Mouse (Mus musculus): ENCODE data around the gene Kif1c. TPM values are rescaled to one million over a fixed set of nuclear protein-coding genes. Genes with fewer than 3 reads are reported as not detected.

Kif1c gene
- total RNA-seq (2017): 27.3 to 30.6 TPM (median 30.3 TPM) in 3 replicates

DNA sequence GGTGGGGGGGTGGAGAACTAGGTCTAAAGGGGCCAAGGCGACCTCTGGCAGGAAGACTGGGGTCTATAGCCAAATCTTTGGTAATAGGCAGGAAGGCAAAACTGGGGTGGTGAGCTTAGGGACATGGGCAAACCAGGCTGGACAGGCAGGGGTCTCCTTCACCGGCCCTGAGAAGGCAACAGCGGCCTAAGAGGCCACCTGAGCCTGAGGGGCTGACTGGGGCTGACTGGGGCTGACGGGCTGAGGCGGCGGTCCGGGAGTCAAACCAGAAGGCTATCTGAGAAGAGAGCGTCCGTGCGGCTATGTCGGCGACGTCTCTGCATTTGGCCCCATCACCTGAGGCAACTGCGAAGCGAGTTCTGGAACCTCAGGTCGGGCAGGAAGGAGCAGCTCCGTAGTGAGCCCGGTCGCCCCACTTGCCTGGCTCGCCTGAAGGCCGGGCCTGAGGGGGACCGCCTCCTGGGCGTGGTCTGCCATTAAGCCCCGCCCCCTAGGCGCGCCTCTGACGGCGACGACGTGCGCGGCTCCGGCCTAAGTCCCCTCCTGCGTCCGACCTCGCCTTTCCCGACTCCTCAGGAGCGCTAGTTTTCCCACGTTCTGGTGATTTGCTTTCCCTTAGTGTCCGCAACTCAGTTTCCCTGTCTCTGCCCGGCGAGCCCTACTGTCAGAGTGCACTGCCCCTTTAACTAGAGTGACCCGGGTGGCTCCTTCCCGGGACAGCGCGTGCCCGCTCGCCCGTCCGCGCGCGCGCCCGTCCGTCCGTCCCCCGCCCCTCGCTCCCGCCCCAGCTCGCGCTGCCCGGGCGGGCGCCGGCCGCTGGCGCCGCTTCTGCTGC, at the start of gene Kif1c, which contains the start of gene Inca1:
TSS of gene Kif1c (plus strand) at position 827 of the 835 bp plus-strand sequence.
TSS of gene Inca1 (minus strand) at position 434 of the 835 bp plus-strand sequence.
- ATAC-seq (replicated peaks; ENCODE audit: insufficient number of reproducible peaks, low FRiP score, low TSS enrichment, poor library complexity, severe bottlenecking): peak; percentile 94

DNA sequence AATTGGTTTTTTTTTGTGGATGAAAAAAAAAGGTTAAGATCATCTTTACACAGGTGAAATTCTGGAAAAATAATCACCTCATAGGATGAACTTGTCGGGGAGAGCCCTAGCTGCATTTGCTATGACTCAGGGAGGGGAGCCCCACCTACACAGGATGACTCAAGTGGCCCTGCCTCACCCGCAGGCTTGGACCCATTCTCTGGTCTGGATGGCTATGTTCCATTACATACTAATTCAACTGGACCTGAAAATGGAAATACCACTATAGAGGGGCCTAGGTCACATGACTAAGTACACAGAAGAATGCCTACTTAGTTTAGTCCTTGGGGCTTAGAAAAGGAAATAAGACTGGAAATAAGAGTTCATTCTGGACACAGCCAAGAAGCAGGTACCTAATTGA, 49.0 kb upstream of the Kif1c start:
- ATAC-seq (replicated peaks; ENCODE audit: insufficient number of reproducible peaks, low FRiP score, low TSS enrichment, poor library complexity, severe bottlenecking): no peak

DNA sequence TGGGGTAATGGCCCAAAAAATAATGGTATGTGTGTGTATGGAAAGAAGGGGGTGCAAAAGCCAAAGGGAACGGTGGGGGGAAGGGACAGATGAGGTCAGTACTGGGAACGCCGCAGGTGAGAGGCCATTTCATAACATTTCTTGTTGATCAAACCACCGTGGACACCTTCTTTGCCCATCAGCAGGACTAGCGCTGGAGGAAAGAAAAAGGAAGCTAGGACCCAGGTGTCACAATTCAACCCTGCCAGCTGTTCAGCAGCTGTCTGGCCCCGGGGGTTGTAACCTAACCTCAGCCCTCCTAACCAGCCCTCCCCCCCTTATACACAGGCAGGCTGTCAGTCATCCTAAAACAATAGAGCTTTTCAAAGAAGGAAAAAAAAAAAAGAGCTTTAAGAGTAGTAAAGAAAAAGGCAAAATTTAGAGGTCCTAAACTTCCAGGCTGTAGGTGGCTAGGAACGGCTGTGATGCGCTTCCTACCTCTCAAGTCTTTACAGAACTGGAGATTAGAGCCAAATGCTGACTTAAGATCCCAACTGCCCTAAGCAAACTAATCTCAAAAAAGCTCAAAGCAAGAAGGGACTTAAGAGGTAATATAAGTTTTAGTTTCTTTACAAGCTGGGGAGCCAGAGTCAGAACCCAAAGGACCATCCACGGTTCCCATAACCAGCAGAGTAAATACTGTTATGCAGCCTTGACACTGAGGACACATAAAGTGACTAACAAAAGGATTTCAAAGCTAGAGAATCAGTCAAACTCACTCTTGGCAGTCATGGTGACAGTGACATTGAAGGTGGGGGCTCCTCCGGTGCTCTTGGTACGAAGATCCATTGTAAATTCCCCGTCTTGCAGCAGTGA, 48.1 kb upstream of the Kif1c start:
- no peak for ATAC-seq (replicated peaks; ENCODE audit: insufficient number of reproducible peaks, low FRiP score, low TSS enrichment, poor library complexity, severe bottlenecking)

DNA sequence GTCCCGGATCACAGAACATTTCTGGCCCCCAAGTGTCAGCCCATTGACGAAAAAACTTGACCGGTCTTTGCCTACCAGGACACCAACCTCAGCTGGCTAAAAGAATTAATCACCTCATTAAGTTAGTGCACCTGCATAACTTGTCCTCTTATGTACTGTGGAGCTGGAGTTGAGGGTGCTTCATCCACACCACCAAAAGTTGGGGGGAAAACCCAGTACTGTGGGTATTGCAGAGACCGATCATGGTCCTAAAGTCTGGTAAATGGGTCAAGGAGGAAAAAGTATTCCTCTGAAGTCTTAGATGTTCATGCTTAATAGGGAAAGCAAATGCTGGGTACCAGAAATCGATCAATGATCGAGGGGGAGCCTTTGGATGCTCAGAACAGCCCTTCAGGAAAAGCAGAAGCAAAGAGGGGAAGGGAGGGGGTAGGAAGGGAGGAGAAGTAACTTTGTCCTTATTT, 47.4 kb upstream of the Kif1c start:
- no peak; the same call in 1 of the 2 replicates for ATAC-seq (replicated peaks; ENCODE audit: insufficient number of reproducible peaks, low FRiP score, low TSS enrichment, poor library complexity, severe bottlenecking)

DNA sequence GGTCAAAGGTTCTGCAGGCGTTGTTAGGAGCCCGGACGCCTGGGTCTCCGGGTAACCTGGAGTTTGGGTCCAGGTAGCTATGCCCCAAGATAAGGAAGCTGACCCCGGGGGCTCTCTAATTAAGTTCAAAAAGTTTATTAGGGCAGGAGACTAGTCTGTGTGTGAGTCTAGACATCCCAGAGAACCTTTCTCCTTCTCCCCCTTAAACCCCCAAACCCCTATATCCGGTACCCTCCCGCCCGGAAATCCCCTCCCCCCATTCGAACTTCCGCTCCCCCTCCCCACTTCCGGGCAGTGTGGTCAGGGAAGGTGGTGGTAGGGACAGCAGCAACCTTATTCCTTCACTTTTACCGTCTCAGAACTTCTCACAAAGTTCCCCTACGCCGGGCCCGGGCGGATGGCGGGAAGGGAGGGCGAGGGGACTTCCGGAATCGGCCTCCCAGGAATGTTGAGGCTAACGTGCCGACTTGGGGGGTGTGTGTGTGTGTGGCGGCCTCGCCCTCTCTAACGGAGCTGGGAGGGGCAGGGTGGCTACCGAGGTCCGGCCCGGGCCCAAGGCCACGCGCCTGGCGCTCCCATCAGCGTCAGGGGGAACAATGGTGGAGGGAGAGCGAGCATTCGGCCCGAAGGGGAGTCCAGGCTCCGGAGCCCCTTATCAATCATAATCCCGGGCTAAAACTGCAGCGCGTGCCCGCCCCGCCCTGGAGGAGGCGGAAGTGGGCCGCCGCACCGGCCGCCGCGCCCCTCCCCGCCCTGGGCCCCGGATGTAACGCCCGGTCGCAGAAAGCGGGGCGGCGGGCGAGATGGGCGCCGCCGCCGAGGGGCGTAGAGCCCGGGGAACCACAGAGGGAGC, 46.8 kb upstream of the Kif1c start:
- no peak for ATAC-seq (replicated peaks; ENCODE audit: insufficient number of reproducible peaks, low FRiP score, low TSS enrichment, poor library complexity, severe bottlenecking)

DNA sequence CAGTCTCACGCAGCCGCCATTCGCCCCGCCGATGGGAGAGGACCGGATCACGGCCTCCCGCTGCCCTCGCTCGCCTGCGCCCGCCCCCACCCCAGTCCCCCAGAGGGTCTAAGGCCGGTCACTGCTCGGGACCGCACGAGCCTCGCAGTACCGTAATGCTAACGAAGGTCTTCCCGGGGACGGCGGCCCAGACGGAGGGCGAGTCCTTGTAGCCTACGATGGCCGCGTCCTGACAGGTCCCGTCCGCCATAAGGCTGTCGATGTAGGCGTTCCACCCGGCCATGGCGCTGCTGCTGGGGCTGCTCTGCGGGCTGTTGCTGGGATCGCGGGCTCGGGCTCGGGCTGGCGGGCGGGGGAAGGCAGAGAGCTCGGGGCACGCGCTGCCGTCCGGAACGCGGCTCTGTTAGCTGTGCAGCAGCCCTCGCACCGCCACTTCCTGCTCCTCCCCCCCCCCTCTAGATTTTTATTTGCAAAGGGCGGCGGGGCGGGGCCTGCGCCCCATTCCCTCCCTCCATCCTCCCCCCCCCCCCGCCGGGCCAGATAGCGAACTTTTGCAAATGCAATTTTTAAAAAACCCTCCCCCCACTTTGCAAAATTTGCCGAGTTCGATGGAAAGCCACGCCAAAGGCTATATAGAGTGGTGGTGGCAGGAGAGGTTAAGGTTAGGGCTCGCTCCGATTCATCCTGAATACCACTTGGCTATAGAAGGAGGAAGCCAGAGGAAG, 46.0 kb upstream of the Kif1c start, which contains the start of gene Pfn1:
TSS of gene Pfn1 (minus strand) at position 447 of the 725 bp plus-strand sequence.
- ATAC-seq (replicated peaks; ENCODE audit: insufficient number of reproducible peaks, low FRiP score, low TSS enrichment, poor library complexity, severe bottlenecking): peak; percentile 38; the same call in 1 of the 2 replicates

DNA sequence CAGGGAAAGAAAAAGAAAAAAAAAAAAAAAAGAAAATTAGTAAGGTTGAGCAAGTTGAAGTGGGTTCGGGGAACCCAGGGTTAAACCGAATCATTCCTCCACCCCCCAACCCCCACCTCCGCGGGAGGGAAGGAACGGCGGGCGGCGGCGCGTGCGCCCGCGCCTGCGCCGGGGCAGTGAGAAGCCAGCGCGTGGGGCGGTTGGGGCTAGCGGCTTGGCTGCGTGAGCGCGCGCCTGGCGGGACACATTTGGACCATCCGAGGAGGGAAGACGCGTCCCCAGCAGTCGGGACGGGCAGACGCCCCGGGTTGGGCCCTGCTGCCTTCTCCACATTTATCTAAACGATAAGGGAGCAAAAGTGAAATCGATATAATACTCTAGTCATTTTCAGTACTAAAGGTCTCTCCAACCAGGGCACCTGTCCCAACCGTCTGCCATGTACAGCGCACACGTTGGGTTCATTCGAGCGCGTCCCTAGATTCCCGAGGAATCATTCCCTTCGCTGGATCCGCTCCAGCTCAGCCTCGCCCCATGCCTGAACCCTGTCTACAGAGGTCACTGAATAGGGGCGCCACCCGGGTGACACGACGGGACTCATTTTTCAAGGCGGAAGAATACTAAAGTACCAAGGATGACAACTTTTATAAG, 45.3 kb upstream of the Kif1c start:
- ATAC-seq (replicated peaks; ENCODE audit: insufficient number of reproducible peaks, low FRiP score, low TSS enrichment, poor library complexity, severe bottlenecking): 0 out of 2 replicates have a peak, but pooled peaks have one; percentile 9

DNA sequence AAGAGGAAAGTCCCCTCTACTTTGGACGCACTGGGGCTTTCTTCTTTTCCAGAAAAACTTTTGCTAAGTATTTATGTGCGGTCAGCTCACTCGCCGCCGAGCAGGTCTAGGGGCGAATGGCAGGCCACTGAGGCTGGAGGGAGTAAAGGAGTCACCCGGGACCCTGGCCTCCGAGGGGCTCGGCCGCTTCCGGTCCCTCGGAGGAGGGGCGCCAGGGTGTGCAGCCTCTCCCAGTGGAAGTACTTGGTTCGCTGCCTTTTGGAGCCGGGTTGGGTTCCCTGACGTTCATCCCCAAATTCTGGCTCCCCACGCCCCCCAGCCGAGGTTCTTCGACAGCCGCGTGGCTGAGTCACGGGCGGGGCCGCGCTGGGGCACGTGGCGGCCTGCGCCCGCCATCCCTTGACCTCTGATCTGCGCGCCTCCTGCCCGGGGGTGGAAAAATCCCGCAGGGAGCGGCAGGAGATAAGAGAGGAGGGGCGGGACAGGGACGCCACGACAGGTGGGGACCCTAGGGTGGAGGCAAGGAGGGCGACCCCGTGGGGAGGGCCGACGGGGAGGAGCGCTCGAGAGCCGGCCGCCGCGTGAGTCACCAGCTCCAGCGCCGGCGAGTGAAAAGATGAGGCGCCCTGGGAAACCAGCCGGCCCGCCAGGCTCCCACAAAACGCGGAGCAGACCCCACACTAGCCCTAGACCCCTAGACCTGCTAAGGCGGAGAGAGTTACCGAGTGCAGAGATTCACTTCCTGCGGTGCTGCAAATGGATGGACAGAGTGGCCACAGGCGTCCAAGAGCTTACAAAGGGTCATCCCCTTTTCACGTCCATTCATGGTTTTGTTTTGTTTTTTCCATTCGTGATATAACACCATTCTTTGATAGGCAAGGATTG, 44.5 kb upstream of the Kif1c start:
- no peak for ATAC-seq (replicated peaks; ENCODE audit: insufficient number of reproducible peaks, low FRiP score, low TSS enrichment, poor library complexity, severe bottlenecking)

DNA sequence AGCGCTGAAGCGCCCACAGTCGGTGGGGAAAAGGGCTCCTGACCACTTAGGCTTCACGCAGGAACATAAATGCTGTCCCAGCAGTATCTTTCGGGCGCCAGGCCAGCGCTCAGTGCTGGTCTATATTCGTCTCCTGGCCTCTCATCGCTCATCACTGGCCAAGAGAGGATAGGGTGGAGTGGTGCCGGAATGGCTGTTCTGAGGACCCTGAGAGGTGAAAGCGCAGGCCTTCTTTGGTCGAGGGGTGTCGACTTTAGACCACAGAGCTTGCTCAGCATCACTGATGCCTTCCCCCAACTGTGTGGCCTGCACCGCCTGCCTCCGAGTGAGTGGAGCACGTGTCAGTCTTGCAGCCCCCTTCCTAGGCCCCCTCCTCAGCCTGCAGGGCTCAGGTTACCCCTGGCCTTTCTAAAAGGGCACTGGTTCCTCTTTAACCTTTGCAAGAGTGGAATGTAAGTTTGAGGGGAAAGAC, 43.9 kb upstream of the Kif1c start:
- ATAC-seq (replicated peaks; ENCODE audit: insufficient number of reproducible peaks, low FRiP score, low TSS enrichment, poor library complexity, severe bottlenecking): no peak

DNA sequence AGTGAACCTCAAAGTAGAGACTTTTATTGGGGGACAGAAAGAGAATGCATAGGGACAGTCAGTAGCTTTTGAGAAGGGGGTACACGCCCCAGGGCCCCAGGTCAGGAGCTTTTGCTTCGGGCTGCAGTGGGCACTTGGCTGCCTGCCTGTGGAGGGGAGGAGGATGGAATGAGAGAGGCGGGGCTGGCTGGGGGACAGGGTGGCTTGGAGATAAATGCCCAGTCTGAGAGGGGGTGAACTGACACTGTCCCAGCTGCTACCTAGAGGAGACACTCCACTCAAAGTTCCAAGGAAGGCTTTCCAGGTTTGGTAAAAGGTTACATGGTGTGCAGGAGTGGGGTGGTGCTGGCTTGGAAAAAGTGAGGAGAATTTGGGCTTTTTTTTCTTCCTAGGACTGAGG, 43.4 kb upstream of the Kif1c start, which contains the start of gene Eno3:
TSS of gene Eno3 (plus strand) at position 239 of the 400 bp plus-strand sequence.
- no peak for ATAC-seq (replicated peaks; ENCODE audit: insufficient number of reproducible peaks, low FRiP score, low TSS enrichment, poor library complexity, severe bottlenecking)

DNA sequence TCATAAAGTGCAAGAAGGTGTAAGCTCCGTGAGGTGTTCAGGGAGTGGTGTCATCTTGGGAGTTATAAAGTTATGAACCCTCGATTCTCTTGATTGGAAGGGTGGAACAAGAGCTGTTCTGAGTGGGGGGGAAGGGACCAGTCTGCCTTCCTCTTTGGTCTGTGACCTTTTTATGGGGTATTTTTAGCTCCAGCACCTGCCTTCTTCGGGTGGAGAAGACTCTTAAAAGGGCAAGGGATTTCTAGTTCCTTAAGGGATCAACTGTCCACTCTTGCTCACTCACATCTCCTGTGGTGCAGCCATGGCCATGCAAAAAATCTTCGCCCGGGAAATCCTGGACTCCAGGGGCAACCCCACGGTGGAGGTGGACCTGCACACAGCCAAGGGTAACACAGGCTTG, 42.8 kb upstream of the Kif1c start:
- ATAC-seq (replicated peaks; ENCODE audit: insufficient number of reproducible peaks, low FRiP score, low TSS enrichment, poor library complexity, severe bottlenecking): no peak

DNA sequence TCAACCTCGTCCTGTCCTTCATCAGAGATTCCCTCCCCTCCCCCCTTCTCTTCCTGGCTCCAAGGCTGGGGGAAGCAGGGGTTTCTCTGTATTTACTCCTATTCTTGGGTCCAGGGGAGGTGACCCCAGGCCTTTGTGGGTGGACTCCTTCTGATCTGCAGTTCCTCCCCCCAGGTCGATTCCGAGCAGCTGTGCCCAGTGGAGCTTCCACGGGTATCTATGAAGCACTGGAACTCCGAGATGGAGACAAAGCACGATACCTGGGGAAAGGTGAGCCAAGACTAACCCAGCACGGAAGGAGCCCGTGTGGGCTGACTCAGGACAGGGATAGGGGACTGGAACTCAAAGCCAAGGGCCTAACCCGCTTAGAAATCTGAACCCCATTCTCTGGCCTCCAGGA, 42.4 kb upstream of the Kif1c start:
- ATAC-seq (replicated peaks; ENCODE audit: insufficient number of reproducible peaks, low FRiP score, low TSS enrichment, poor library complexity, severe bottlenecking): no peak

DNA sequence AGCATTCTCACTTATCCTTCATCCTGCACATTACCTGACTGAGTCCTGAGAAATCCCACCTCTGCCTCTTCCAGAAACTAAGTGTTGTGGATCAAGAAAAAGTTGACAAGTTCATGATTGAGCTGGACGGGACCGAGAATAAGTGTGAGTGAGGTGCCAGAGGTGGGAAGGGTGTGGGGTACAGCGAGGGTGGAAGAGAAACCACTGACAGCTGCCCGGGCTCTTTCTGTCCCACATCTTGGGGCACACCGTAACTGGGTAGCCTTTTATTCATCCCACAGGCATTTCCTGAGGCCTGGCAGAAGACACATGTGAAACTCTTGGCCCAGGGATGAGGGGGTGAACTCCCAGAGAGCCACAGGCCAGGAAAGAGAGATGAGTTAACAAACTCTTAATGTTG, 41.8 kb upstream of the Kif1c start:
- ATAC-seq (replicated peaks; ENCODE audit: insufficient number of reproducible peaks, low FRiP score, low TSS enrichment, poor library complexity, severe bottlenecking): no peak

DNA sequence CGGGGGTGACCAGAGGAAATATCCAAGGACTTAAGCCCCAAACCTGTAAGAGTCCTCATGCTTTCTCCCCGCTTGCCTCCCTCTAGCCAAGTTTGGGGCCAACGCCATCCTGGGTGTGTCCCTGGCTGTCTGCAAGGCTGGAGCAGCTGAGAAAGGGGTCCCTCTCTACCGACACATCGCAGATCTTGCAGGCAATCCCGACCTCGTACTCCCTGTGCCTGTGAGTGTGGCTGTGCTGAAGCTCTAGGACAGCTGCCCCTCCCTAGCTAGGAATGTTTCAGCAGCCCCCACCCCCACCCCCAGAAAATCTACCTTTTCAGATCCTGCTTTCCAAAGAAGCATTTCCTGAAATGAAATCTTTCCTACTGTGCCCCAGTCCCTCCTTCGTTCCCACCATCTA, 41.4 kb upstream of the Kif1c start:
- no peak for ATAC-seq (replicated peaks; ENCODE audit: insufficient number of reproducible peaks, low FRiP score, low TSS enrichment, poor library complexity, severe bottlenecking)

DNA sequence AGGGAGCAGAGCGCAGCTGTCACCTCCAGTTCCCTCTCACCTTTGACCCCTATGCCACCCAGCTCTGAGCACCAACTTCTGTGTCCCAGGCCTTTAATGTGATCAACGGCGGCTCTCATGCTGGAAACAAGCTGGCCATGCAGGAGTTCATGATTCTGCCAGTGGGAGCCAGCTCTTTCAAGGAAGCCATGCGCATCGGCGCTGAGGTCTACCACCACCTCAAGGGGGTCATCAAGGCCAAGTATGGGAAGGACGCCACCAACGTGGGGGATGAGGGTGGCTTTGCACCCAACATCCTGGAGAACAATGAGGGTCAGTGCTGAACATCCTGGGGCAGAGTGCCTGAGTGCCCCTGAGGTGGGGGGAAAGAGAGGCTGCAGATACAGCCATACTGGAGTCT, 39.8 kb upstream of the Kif1c start:
- no peak for ATAC-seq (replicated peaks; ENCODE audit: insufficient number of reproducible peaks, low FRiP score, low TSS enrichment, poor library complexity, severe bottlenecking)

DNA sequence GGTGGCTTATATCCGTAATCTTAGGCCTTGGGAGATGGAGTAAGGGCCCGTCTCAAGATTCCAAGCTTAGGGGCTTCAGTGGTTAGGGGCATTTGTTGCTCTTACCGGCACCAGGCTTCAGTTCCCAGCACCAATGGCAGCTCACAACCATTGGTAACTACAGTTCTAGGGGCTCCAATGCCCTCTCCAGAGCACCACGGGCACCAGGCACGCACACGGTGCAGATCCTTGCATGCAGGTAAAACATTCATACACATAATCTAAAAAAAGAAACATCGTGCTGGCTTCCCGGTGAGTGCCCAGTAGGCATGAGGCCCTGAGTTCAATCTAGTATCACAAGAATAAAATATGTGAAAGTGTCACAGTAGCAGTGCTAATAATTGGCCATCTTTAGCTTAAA, 37.2 kb upstream of the Kif1c start:
- ATAC-seq (replicated peaks; ENCODE audit: insufficient number of reproducible peaks, low FRiP score, low TSS enrichment, poor library complexity, severe bottlenecking): no peak

Data from monocyte, adult 5-6 weeks (primary cell).